Mouse (Mus musculus) intestine, postnatal 0 days (tissue): ENCODE measurements around the gene Xrra1. TPM values are rescaled to one million over a fixed set of nuclear protein-coding genes. Genes with fewer than 3 reads are reported as not detected.
"Not testable (repeated sequence)": the region's sequence is repeated elsewhere in the genome, so short reads cannot be mapped to it uniquely, and the experiment has no call there.

Experiments
- ATAC-seq: fragments of 200-750 bp; cut with Nextera tagmentation; 2 replicates; pipeline ENCODE4 v1.8.0; 2017; ENCODE audit warnings: mild to moderate bottlenecking, moderate TSS enrichment, moderate library complexity
- H3K27ac ChIP-seq: fragments of 300-500 bp; sonication (generic); 2 replicates; pipeline ENCODE4 v1.5.1; 2014; ENCODE audit warnings: mild to moderate bottlenecking, low read depth, low read length, moderate library complexity
- H3K27me3 ChIP-seq: fragments of 300-500 bp; sonication (generic); replicated peaks from 2 replicates; pipeline ENCODE4 v1.6.1; 2014; ENCODE audit warnings: low read length, mixed read lengths; ENCODE audit not compliant: control insufficient read depth, insufficient read depth
- H3K36me3 ChIP-seq: fragments of 300-500 bp; sonication (generic); 2 replicates; pipeline ENCODE4 v1.6.1; 2014; ENCODE audit warnings: mild to moderate bottlenecking, moderate library complexity; ENCODE audit not compliant: control insufficient read depth, insufficient read depth
- H3K4me1 ChIP-seq: fragments of 300-500 bp; sonication (generic); replicated peaks from 2 replicates; pipeline ENCODE4 v1.6.1; 2014; ENCODE audit warnings: antibody characterized with exemption, low read length, mixed read lengths; ENCODE audit not compliant: control insufficient read depth, insufficient read depth
- H3K4me2 ChIP-seq: fragments of 300-500 bp; sonication (generic); replicated peaks from 2 replicates; pipeline ENCODE4 v1.6.1; 2014; ENCODE audit warnings: low read depth, mild to moderate bottlenecking, moderate library complexity
- H3K4me3 ChIP-seq: fragments of 300-500 bp; sonication (generic); 2 replicates; pipeline ENCODE4 v1.5.1; 2014; ENCODE audit warnings: low read depth, low read length
- H3K9ac ChIP-seq: fragments of 300-500 bp; sonication (generic); 2 replicates; pipeline ENCODE4 v1.6.1; 2014; ENCODE audit warnings: mild to moderate bottlenecking, low read depth, low read length
- H3K9me3 ChIP-seq: fragments of 300-500 bp; sonication (generic); 2 replicates; pipeline ENCODE4 v1.6.1; 2016; ENCODE audit warnings: mixed run types; ENCODE audit not compliant: control insufficient read depth
- CTCF ChIP-seq: sonication (generic); IDR thresholded peaks from 2 replicates; pipeline ENCODE4 v1.5.1; 2016; ENCODE audit warnings: low read depth, mild to moderate bottlenecking, control low read depth, antibody characterized with exemption, moderate library complexity
- WGBS: fragments of 180-500 bp; shearing (Covaris S2); extraction: QIAGEN DNeasy Blood & Tissue Kit; methylation state at CpG from one replicate; pipeline ENCODE4 v1.1.7; 2014; 5-methylcytosine and 5-hydroxymethylcytosine counted together
- polyA plus RNA-seq: library from polyadenylated mRNA; unstranded; fragments of >200 nt; fragmentation: Nextera tagmentation; extraction: Ambion mirVana; gene quantifications from 2 replicates; pipeline ENCODE4 v1.2.1, GENCODE M21; 2015

Xrra1 gene
- polyA plus RNA-seq, 1 experiment from 2014 or later: 0.17 TPM

DNA sequence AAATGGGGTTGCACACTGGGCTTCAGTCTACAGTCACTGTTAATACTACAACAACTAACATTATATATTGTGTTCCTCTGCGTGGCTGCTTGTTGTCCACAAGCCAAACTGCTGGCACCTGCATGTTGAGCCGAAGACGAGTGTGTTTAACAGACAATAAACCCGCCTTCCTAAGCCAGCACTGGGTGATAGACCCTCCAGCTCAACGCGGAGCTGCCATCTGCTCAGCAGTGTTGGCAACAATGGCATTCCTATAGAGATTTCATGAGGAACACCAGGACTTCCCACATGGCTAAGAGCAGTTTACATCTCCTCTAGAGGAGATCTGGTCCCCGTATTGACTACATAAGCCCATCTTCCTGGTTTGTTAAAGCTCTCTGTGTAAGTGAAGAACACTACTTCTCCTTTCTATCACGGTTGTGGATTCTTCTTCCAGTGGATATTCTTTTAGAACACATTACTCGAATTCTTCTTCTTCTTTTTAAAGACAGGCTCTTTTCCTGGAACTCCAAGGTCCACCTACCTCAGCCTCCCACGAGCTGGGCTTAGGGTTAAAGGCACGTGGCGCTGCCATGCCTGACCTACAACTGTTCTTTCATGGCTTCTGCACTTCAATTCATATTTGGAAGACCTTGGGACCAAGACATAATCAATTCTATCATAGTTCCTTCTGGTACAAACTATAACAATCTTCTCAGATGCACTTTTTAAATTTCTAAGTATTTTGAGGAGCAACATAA is 98.5 kb downstream of the Xrra1 start:
- ATAC-seq: no peak
- no peak for TF ChIP-seq CTCF

DNA sequence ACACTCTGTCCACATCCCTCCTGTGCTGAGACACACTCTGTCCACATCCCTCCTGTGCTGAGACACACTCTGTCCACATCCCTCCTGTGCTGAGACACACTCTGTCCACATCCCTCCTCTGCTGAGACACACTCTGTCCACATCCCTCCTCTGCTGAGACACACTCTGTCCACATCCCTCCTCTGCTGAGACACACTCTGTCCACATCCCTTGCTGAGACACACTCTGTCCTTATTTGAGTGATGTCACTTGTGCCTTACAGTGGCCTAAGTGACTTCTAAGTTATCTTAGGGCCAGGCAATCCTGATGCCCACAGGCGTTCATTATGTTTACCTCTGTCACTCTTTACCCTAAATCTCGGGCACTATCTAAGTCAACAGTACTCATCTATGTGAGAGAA is 101.7 kb downstream of the Xrra1 start:
- H3K4me1 ChIP-seq, H3K4me3 ChIP-seq, H3K27me3 ChIP-seq, ATAC-seq, H3K36me3 ChIP-seq, H3K9ac ChIP-seq, H3K27ac ChIP-seq, H3K9me3 ChIP-seq, H3K4me2 ChIP-seq: not testable (repeated sequence)
- 52% methylated on average over 2 of the region's 2 CpGs for WGBS

More for the DNA sequence above, 98.5 kb downstream of the Xrra1 start:
- Histone ChIP-seq H3K9me3 (no peaks in the 10 kb centered on the region), H3K4me1 (no peaks in the 10 kb centered on the region), H3K27ac (no peak overlapping the region), H3K27me3 (no peaks in the 10 kb centered on the region), H3K4me2 (no peak overlapping the region), H3K9ac (no peak overlapping the region), H3K36me3 (peaks cover 4% of the 10 kb centered on the region; the same call in 1 of the 2 replicates), H3K4me3 (no peak overlapping the region)
- WGBS: 82% methylated on average over 12 of the region's 12 CpGs

DNA sequence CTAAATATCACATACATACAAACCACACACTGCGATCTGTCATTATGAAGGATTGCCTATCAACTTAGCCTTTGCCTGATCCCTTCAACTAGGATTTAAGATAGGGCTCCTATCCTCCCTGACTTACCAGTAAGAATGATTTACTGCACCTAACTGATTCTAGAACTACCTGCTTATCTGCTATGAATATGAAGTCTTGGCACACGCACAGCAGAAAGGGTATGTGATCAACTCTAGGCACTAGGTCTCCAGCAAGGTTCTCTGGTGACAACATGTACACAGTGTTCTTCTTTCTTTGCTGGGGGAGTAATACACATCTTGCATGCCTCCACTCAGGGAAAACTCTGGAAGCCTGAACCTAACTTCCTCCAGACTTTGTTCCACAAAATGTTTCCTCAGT is 102.6 kb downstream of the Xrra1 start:
- Histone ChIP-seq H3K4me3 (no peak overlapping the region), H3K4me1 (no peaks in the 10 kb centered on the region), H3K4me2 (no peak overlapping the region), H3K36me3 (no peaks in the 10 kb centered on the region), H3K9ac (no peak overlapping the region), H3K27me3 (no peaks in the 10 kb centered on the region), H3K27ac (no peak overlapping the region), H3K9me3 (no peaks in the 10 kb centered on the region)
- WGBS: 71% methylated on average over 2 of the region's 2 CpGs
- no peak for ATAC-seq
- TF ChIP-seq CTCF: no peak

DNA sequence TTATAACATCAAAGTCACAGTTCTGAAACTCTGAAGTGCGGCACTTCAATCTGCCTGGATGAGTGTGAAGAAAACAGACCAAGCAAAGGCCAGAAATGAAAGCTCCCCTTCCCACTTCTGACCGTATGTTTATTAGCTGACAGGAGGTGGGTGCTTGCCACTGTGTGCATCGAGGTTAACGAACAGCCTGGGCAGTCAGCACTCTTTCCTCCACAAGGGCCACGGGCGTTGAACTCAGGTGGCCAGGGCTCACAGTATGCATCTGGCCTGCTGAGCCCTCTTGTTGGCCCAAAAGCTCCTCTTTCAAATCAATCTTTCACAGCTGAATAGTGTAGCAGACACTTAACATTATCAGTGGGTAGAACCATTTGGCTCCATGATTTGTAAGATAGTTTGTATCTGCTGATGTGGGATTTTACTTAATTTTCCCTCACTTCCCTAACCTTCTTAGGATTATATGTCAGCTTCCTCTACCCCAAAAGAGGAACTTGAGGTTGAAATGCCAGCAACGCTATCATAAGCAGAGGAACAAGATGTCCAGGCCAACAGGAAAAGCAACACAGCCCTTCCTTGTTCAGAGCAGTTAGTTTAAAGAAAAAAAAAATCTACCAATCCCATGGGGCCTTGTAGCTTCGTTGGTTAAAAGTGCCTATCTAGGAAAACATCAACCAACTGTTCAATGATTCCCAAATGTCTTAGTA is 103.8 kb downstream of the Xrra1 start:
- no peak for TF ChIP-seq CTCF
- no peak for ATAC-seq
- Histone ChIP-seq H3K4me3 (no peak overlapping the region), H3K4me1 (no peaks in the 10 kb centered on the region), H3K4me2 (no peak overlapping the region), H3K27ac (0 out of 2 replicates have a peak overlapping the region, but pooled peaks have one; percentile 15), H3K36me3 (no peaks in the 10 kb centered on the region), H3K27me3 (no peaks in the 10 kb centered on the region), H3K9ac (no peak overlapping the region), H3K9me3 (no peaks in the 10 kb centered on the region)
- 69% methylated on average over 8 of the region's 8 CpGs for WGBS

DNA sequence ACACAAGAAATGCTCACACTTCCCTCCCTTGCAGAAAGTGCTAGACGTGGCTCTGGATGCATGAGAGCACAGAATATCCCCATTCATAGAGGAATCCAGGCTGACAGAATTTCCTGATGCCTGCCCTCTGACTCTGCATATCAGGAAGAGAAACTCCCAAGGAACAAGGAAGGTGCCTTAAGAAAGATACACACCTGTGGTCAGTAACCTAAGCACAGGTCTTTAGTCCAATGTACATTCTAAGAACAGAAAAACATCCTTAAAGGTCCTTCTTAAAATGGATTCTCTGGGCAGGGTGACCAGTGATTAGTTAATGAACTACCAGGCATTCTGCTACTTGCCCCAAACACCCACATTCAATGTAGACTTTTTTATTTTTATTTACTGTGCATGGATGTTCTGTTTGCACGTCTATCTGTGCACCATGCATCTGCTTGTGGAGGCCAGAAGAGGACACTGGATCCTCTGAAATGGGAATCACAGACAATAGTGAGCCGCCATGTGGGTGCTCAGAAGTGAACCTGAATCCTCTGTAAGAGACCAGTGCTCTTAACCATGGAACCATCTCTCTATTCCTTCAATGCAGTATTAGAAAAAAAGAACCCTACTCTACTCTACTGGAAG is 104.4 kb downstream of the Xrra1 start:
- H3K36me3 ChIP-seq: no peaks in the 10 kb centered on the region
- H3K4me1 ChIP-seq: no peaks in the 10 kb centered on the region
- H3K4me2 ChIP-seq: no peak overlapping the region
- H3K9ac ChIP-seq: no peak overlapping the region
- H3K27ac ChIP-seq: no peak overlapping the region
- WGBS: 73% methylated on average over 3 of the region's 3 CpGs
- no peaks in the 10 kb centered on the region for H3K9me3 ChIP-seq
- ATAC-seq: 0 out of 2 replicates have a peak, but pooled peaks have one; percentile 13
- no peak for TF ChIP-seq CTCF
- no peak overlapping the region for H3K4me3 ChIP-seq
- H3K27me3 ChIP-seq: no peaks in the 10 kb centered on the region
